Mouse (Mus musculus): ENCODE data around the gene E2f4. TPM values are rescaled to one million over a fixed set of nuclear protein-coding genes. Genes with fewer than 3 reads are reported as not detected.

The E2f4 gene
- polyA plus RNA-seq, 1 experiment from 2014 or later, result 95.8 TPM

DNA sequence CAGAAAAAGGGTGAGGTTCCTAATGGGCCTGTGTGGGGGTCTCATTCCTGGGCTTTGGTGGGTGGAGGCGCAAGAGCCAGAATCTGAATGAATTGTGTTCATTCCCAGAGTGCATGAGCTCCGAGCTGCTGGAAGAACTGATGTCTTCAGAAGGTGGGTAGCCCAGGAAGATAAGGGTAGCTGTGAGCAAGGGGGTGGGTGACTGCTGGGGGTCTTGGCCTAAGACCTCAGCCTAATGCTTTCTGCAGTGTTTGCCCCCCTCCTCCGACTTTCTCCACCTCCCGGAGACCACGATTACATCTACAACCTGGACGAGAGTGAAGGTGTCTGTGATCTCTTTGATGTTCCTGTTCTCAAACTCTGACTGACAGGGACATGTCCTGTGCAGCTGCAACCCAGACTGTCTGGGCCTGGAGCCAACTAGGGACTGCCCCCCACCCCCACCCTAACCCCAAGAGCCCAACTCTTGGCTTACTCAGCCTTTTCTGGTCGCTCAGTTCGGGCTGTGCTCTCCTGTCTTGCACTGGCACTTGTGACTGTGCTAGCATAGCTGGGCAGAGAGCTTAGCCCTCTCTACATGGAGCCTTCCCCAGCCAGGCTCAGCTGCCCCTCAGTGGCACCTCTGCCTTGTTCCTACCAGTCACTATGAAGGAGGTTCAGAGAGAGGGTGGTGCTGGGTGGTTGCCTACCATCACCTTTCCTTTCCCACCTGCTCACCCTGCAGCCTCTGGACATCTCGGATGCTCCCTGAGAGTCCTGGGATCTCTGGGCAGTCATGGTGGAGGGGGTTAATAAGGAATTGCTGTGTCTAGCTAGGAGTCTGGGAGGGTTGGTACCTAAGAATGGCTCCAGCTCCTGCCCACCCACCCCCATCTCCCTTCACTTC is 7.1 kb downstream of the E2f4 start:
- H3K36me3 ChIP-seq (ENCODE audit: control insufficient read depth, insufficient read depth, low read length), result peaks cover 66% of the 10 kb centered on the region
- 54% methylated on average over 9 of the region's 9 CpGs for WGBS
- no peak overlapping the region for H3K4me3 ChIP-seq (ENCODE audit: low read depth, low read length)
- no peaks in the 10 kb centered on the region for H3K9me3 ChIP-seq (ENCODE audit: control insufficient read depth, low read depth, low read length)
- H3K4me1 ChIP-seq (ENCODE audit: control insufficient read depth, insufficient read depth, low read length), result peaks cover 26% of the 10 kb centered on the region
- peak overlapping the region; percentile 61; the same call in 1 of the 2 replicates for H3K27ac ChIP-seq (ENCODE audit: low read length)
- no peak for ATAC-seq (ENCODE audit: insufficient number of reproducible peaks, insufficient read depth, low FRiP score, low read depth)
- H3K9ac ChIP-seq (replicated peaks; ENCODE audit: low read depth, low read length), result no peak overlapping the region
- H3K4me2 ChIP-seq (replicated peaks; ENCODE audit: low read depth, low read length), result 0 out of 2 replicates have a peak overlapping the region, but pooled peaks have one; percentile 71
- H3K27me3 ChIP-seq (ENCODE audit: control insufficient read depth, insufficient read depth, low read length), result no peaks in the 10 kb centered on the region

DNA sequence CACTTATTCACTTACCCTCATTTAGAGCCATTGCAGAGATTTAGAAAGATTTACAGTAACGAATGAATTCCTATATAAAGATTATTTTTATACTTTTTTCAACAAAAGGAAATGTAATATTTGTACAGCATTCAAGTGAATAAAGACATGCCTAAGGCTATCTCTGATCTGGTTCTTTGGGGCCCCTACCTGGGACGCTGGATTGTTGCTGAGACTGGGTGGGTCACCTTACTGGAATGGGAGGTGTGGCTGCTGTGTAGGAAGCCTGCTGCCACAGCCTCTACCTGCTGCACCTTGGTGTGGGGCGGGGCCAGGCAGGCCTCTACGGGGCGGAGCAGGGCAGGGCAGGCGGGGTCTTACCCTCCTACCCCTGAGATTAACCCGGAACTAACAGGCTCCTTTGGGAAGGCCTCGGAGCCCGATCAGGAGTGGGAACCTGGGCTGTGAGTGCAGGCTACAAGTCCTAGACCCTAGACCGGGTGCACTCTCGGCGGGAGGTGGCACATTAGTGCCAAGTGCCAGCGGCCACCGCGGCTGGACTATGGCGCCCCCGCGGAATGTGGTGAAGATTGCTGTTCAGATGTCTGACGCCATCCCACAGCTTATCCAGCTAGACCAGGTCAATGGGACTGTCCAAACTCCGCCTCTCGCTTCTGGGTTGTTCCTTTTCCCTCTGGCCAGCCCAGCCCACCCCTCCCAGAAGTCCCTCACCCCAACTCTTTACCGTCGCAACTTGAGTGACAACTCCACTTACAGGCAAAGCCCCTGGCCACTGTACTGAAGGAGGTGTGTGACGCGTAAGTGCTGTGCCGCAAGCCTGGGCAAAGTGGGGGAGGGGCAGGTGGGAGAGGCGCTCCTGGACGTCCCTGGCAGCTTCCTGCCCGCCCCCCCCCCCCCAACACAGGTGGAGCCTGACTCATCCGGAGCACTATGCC is 8.0 kb downstream of the E2f4 start, which contains the start of gene Elmo3:
Elmo3 (plus strand) TSS at position 391 of the 935 bp plus-strand sequence.
- peak within 1 kb of the TSS; percentile 36; the same call in 1 of the 2 replicates for H3K9ac ChIP-seq (replicated peaks; ENCODE audit: low read depth, low read length)
- peak within 1 kb of the TSS; percentile 36 for H3K4me3 ChIP-seq (ENCODE audit: low read depth, low read length)
- WGBS, result 4% methylated on average over 29 of the region's 30 CpGs
- ATAC-seq (ENCODE audit: insufficient number of reproducible peaks, insufficient read depth, low FRiP score, low read depth), result peak; percentile 92
- peaks cover 59% of the 10 kb centered on the region for H3K36me3 ChIP-seq (ENCODE audit: control insufficient read depth, insufficient read depth, low read length)
- peaks cover 26% of the 10 kb centered on the region for H3K4me1 ChIP-seq (ENCODE audit: control insufficient read depth, insufficient read depth, low read length)
- H3K27ac ChIP-seq (ENCODE audit: low read length), result peak within 1 kb of the TSS; percentile 85
- peak within 1 kb of the TSS; percentile 71 for H3K4me2 ChIP-seq (replicated peaks; ENCODE audit: low read depth, low read length)
- no peaks in the 10 kb centered on the region for H3K9me3 ChIP-seq (ENCODE audit: control insufficient read depth, low read depth, low read length)
- no peaks in the 10 kb centered on the region for H3K27me3 ChIP-seq (ENCODE audit: control insufficient read depth, insufficient read depth, low read length)

DNA sequence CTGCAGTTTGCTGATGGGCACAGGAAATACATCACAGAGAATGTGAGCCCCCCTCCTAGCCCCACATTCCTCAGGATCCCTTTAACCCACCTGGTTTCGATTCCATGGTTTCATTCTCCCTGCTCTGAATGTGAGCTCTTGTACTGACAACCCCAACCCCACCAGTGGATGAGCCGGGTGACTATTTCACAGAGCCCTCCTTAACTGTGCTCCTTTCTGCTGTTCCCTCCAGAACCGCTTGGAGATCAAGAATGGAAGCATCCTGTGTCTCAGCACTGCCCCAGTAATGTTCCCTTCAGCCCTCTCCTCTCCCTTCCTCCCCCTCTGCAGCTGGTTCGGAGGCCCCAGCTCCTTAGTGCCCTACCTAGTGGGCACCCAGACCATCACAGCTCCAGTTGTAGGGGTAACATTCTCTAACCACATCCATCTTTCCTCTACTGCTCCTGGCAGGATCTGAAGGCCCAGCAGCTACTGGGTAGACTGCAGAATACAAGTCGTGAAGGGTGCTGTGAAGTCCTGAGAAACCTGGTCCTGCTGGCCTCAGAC is 8.8 kb downstream of the E2f4 start:
- H3K4me1 ChIP-seq (ENCODE audit: control insufficient read depth, insufficient read depth, low read length), result peaks cover 26% of the 10 kb centered on the region
- no peaks in the 10 kb centered on the region for H3K9me3 ChIP-seq (ENCODE audit: control insufficient read depth, low read depth, low read length)
- H3K27ac ChIP-seq (ENCODE audit: low read length), result peak overlapping the region; percentile 85
- H3K4me3 ChIP-seq (ENCODE audit: low read depth, low read length), result peak overlapping the region; percentile 36
- H3K9ac ChIP-seq (replicated peaks; ENCODE audit: low read depth, low read length), result peak overlapping the region; percentile 36; the same call in 1 of the 2 replicates
- ATAC-seq (ENCODE audit: insufficient number of reproducible peaks, insufficient read depth, low FRiP score, low read depth), result 0 out of 2 replicates have a peak, but pooled peaks have one; percentile 5
- H3K4me2 ChIP-seq (replicated peaks; ENCODE audit: low read depth, low read length), result peak overlapping the region; percentile 71
- WGBS, result 38% methylated on average over 5 of the region's 5 CpGs
- H3K27me3 ChIP-seq (ENCODE audit: control insufficient read depth, insufficient read depth, low read length), result no peaks in the 10 kb centered on the region
- peaks cover 51% of the 10 kb centered on the region for H3K36me3 ChIP-seq (ENCODE audit: control insufficient read depth, insufficient read depth, low read length)

DNA sequence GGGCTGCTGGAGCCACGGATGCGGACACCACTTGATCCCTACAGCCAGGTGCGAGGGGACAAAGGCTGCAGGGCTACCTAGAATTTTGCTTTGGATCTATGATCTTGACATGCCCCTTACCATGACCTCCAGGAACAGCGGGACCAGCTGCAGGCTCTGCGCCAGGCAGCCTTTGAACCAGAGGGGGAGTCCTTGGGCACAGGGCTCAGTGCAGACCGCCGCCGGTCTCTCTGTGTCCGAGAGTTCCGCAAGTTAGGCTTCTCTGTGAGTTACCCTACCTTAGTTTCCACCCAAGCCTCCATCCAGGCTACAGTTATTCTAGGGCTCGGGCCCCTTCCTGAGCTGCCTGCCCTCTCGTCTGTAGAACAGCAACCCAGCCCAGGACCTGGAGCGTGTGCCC is 10.2 kb downstream of the E2f4 start:
- Histone ChIP-seq H3K4me3 (ENCODE audit: low read depth, low read length) (no peak overlapping the region), H3K9me3 (ENCODE audit: control insufficient read depth, low read depth, low read length) (no peaks in the 10 kb centered on the region), H3K4me1 (ENCODE audit: control insufficient read depth, insufficient read depth, low read length) (peaks cover 26% of the 10 kb centered on the region), H3K36me3 (ENCODE audit: control insufficient read depth, insufficient read depth, low read length) (peaks cover 42% of the 10 kb centered on the region), H3K4me2 (replicated peaks; ENCODE audit: low read depth, low read length) (no peak overlapping the region), H3K27ac (ENCODE audit: low read length) (no peak overlapping the region), H3K27me3 (ENCODE audit: control insufficient read depth, insufficient read depth, low read length) (no peaks in the 10 kb centered on the region), H3K9ac (replicated peaks; ENCODE audit: low read depth, low read length) (no peak overlapping the region)
- WGBS, result 95% methylated on average over 13 of the region's 13 CpGs
- no peak for ATAC-seq (ENCODE audit: insufficient number of reproducible peaks, insufficient read depth, low FRiP score, low read depth)

DNA sequence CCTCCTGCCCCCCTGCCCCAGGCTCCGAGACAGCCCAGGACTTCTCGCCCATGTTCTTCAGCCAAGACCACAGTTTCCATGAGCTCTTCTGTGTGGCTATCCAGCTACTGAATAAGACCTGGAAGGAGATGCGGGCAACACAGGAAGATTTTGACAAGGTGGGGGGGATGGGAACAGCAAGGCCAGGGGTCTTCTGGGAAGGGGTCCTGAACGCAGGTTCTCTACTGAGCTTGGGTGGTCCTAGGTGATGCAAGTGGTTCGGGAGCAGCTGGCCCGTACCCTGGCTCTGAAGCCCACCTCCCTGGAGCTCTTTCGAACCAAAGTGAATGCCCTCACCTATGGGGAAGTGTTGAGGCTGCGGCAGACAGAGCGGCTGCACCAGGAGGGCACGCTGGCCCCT is 11.0 kb downstream of the E2f4 start:
- no peak overlapping the region for H3K27ac ChIP-seq (ENCODE audit: low read length)
- peaks cover 43% of the 10 kb centered on the region for H3K36me3 ChIP-seq (ENCODE audit: control insufficient read depth, insufficient read depth, low read length)
- peaks cover 26% of the 10 kb centered on the region for H3K4me1 ChIP-seq (ENCODE audit: control insufficient read depth, insufficient read depth, low read length)
- H3K4me2 ChIP-seq (replicated peaks; ENCODE audit: low read depth, low read length), result no peak overlapping the region
- H3K9ac ChIP-seq (replicated peaks; ENCODE audit: low read depth, low read length), result no peak overlapping the region
- 91% methylated on average over 10 of the region's 10 CpGs for WGBS
- H3K27me3 ChIP-seq (ENCODE audit: control insufficient read depth, insufficient read depth, low read length), result no peaks in the 10 kb centered on the region
- ATAC-seq (ENCODE audit: insufficient number of reproducible peaks, insufficient read depth, low FRiP score, low read depth), result no peak
- H3K4me3 ChIP-seq (ENCODE audit: low read depth, low read length), result no peak overlapping the region
- no peaks in the 10 kb centered on the region for H3K9me3 ChIP-seq (ENCODE audit: control insufficient read depth, low read depth, low read length)

DNA sequence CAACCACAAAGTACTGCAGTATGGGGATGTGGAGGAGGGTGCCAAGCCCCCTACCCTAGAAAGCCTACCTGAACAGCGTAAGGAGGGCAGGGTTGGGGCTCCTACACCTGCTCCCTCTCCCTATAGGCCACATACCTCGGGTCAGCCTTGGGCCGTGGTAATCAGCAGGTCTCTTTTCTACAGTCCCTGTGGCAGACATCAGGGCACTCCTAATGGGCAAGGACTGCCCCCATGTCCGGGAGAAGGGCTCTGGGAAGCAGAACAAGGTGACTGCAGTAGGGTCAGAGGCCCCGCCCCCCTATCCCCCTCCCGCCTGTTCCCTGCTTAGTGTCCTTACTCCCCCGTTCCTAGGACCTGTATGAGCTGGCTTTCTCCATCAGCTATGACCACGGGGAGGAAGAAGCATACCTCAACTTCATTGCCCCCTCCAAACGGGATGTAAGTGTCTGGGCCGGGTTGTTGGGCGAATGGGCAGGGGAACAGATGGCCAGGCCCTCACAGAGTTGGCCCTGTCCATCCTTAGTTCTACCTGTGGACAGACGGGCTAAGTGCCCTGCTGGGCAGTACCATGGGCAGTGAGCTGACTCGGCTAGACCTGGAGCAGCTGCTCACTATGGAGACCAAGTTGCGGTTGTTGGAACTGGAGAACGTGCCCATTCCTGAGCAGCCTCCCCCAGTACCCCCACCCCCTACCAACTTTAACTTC is 11.8 kb downstream of the E2f4 start:
- Histone ChIP-seq H3K27me3 (ENCODE audit: control insufficient read depth, insufficient read depth, low read length) (no peaks in the 10 kb centered on the region), H3K4me2 (replicated peaks; ENCODE audit: low read depth, low read length) (no peak overlapping the region), H3K9ac (replicated peaks; ENCODE audit: low read depth, low read length) (no peak overlapping the region), H3K9me3 (ENCODE audit: control insufficient read depth, low read depth, low read length) (no peaks in the 10 kb centered on the region), H3K36me3 (ENCODE audit: control insufficient read depth, insufficient read depth, low read length) (peaks cover 37% of the 10 kb centered on the region), H3K27ac (ENCODE audit: low read length) (no peak overlapping the region), H3K4me3 (ENCODE audit: low read depth, low read length) (no peak overlapping the region), H3K4me1 (ENCODE audit: control insufficient read depth, insufficient read depth, low read length) (peaks cover 20% of the 10 kb centered on the region)
- 84% methylated on average over 15 of the region's 15 CpGs for WGBS
- no peak for ATAC-seq (ENCODE audit: insufficient number of reproducible peaks, insufficient read depth, low FRiP score, low read depth)

DNA sequence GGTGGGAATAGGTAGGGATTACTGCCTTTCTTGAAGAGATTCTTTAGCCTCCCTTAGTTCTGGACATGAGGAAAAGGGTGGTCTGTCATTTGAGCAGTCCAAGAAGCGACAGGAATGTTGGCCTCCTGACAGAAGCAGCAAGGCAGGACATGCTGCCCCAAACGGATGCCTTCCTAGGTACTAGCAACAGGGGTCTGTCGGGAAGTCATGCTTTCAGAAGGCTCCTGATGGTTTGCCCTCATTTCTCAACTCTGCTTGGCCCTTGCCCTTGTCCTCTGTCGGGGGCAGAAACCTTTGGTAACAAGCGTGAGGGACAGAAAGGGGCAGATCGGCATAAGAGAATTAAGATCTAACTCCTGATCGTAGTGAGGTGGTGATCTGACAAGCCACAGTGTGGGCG is 12.7 kb downstream of the E2f4 start:
- no peaks in the 10 kb centered on the region for H3K27me3 ChIP-seq (ENCODE audit: control insufficient read depth, insufficient read depth, low read length)
- no peak overlapping the region for H3K4me2 ChIP-seq (replicated peaks; ENCODE audit: low read depth, low read length)
- H3K9ac ChIP-seq (replicated peaks; ENCODE audit: low read depth, low read length), result no peak overlapping the region
- H3K9me3 ChIP-seq (ENCODE audit: control insufficient read depth, low read depth, low read length), result no peaks in the 10 kb centered on the region
- no peak for ATAC-seq (ENCODE audit: insufficient number of reproducible peaks, insufficient read depth, low FRiP score, low read depth)
- peaks cover 13% of the 10 kb centered on the region for H3K4me1 ChIP-seq (ENCODE audit: control insufficient read depth, insufficient read depth, low read length)
- peaks cover 39% of the 10 kb centered on the region for H3K36me3 ChIP-seq (ENCODE audit: control insufficient read depth, insufficient read depth, low read length)
- H3K27ac ChIP-seq (ENCODE audit: low read length), result no peak overlapping the region
- no peak overlapping the region for H3K4me3 ChIP-seq (ENCODE audit: low read depth, low read length)
- WGBS, result 80% methylated on average over 8 of the region's 8 CpGs

Data from stomach, embryonic 14.5 days (tissue).